Mouse (Mus musculus) spleen, postnatal 14 days (tissue): ENCODE measurements around the gene Gm21258.
"Not testable (repeated sequence)": the region's sequence is repeated elsewhere in the genome, so short reads cannot be mapped to it uniquely, and the experiment has no call there.

Experiments
- DNase-seq, 2 experiments: peaks; one replicate each; pipeline ENCODE4 v3.0.0; 2021 to 2022; ENCODE audit warnings: low spot score in 2 of 2

Gm21258 gene

DNA sequence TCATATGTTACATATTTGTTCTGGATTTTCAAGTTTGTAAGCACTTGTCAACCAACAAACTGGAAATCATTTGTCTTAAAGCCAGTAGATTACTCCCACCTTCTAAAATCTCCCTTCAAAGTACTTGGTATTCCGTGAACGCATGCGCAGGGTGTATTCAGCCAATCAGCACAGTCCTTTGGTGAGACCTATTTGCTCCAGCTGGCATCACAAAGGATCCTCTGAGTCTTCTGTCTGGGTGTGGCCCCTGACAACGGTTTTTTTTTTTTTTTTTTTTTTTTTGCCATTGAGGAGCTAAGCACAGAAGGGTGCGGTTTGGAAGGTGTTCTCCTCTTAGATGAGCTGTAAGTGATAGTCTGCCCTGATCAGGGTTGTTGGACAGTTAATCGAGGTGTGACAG is at the start of gene Gm21258:
Gm21258 (plus strand) TSS at position 301 of the 400 bp plus-strand sequence.
- DNase-seq = not testable (repeated sequence)
